Mouse (Mus musculus): ENCODE results near the gene Serping1. TPM values are rescaled to one million over a fixed set of nuclear protein-coding genes. Genes with fewer than 3 reads are reported as not detected.
A peak's percentile ranks its signal among the peaks of the same experiment; 100 is the strongest.

Serping1 gene
- polyA plus RNA-seq, 1 experiment = 40.5 TPM

GRCm38 (mm10) chr2:84756245-84756644, 19.0 kb downstream of the Serping1 start:
- no peaks in the 10 kb centered on the region for H3K4me1 ChIP-seq (ENCODE audit: control insufficient read depth, insufficient read depth, low read length)
- no peak overlapping the region for H3K27ac ChIP-seq (ENCODE audit: control insufficient read depth, insufficient read depth, low read depth, low read length)
- no peaks in the 10 kb centered on the region for H3K36me3 ChIP-seq (ENCODE audit: control insufficient read depth, insufficient read depth, low read length)
- TF ChIP-seq CTCF (IDR thresholded peaks at IDR 0.05; ENCODE audit: control insufficient read depth, insufficient read depth, insufficient replicate concordance, low read depth, low read length) (no peak), POLR2A (IDR thresholded peaks at IDR 0.05; ENCODE audit: control insufficient read depth, low read depth, low read length) (no peak)
- H3K4me3 ChIP-seq (ENCODE audit: control insufficient read depth, low read depth, low read length) = no peak overlapping the region
- no peaks in the 10 kb centered on the region for H3K27me3 ChIP-seq (ENCODE audit: control insufficient read depth, insufficient read depth, low read length)

- TF ChIP-seq POLR2A (IDR thresholded peaks at IDR 0.05; ENCODE audit: control insufficient read depth, low read depth, low read length) (no peak), CTCF (IDR thresholded peaks at IDR 0.05; ENCODE audit: control insufficient read depth, insufficient read depth, insufficient replicate concordance, low read depth, low read length) (no peak)
- no peaks in the 10 kb centered on the region for H3K27me3 ChIP-seq (ENCODE audit: control insufficient read depth, insufficient read depth, low read length)
- no peak overlapping the region for H3K4me3 ChIP-seq (ENCODE audit: control insufficient read depth, low read depth, low read length)
- H3K4me1 ChIP-seq (ENCODE audit: control insufficient read depth, insufficient read depth, low read length) = no peaks in the 10 kb centered on the region
- no peak overlapping the region for H3K27ac ChIP-seq (ENCODE audit: control insufficient read depth, insufficient read depth, low read depth, low read length)
- no peaks in the 10 kb centered on the region for H3K36me3 ChIP-seq (ENCODE audit: control insufficient read depth, insufficient read depth, low read length)
Observed at GRCm38 (mm10) chr2:84750115-84750514, 25.1 kb downstream of the Serping1 start.

- Histone ChIP-seq H3K4me1 (ENCODE audit: control insufficient read depth, insufficient read depth, low read length) (peaks cover 22% of the 10 kb centered on the region), H3K36me3 (ENCODE audit: control insufficient read depth, insufficient read depth, low read length) (no peaks in the 10 kb centered on the region), H3K27ac (ENCODE audit: control insufficient read depth, insufficient read depth, low read depth, low read length) (no peak overlapping the region), H3K27me3 (ENCODE audit: control insufficient read depth, insufficient read depth, low read length) (no peaks in the 10 kb centered on the region), H3K4me3 (ENCODE audit: control insufficient read depth, low read depth, low read length) (peak overlapping the region; percentile 85; the same call in 1 of the 2 replicates)
- TF ChIP-seq CTCF (IDR thresholded peaks at IDR 0.05; ENCODE audit: control insufficient read depth, insufficient read depth, insufficient replicate concordance, low read depth, low read length) = no peak
- TF ChIP-seq POLR2A (IDR thresholded peaks at IDR 0.05; ENCODE audit: control insufficient read depth, low read depth, low read length) = no peak
Observed at GRCm38 (mm10) chr2:84744126-84744525, 31.1 kb downstream of the Serping1 start.

GRCm38 (mm10) chr2:84743561-84743960, 31.7 kb downstream of the Serping1 start, which contains the start of gene Gm19426:
TSS of gene Gm19426 (minus strand) at chr2:84743655.
- Histone ChIP-seq H3K4me3 (ENCODE audit: control insufficient read depth, low read depth, low read length) (peak within 1 kb of the TSS; percentile 85), H3K27me3 (ENCODE audit: control insufficient read depth, insufficient read depth, low read length) (no peaks in the 10 kb centered on the region), H3K4me1 (ENCODE audit: control insufficient read depth, insufficient read depth, low read length) (peaks cover 22% of the 10 kb centered on the region), H3K36me3 (ENCODE audit: control insufficient read depth, insufficient read depth, low read length) (no peaks in the 10 kb centered on the region), H3K27ac (ENCODE audit: control insufficient read depth, insufficient read depth, low read depth, low read length) (peak within 1 kb of the TSS; percentile 39; the same call in 1 of the 2 replicates)
- no peak for TF ChIP-seq POLR2A (IDR thresholded peaks at IDR 0.05; ENCODE audit: control insufficient read depth, low read depth, low read length)
- no peak for TF ChIP-seq CTCF (IDR thresholded peaks at IDR 0.05; ENCODE audit: control insufficient read depth, insufficient read depth, insufficient replicate concordance, low read depth, low read length)

- Histone ChIP-seq H3K36me3 (ENCODE audit: control insufficient read depth, insufficient read depth, low read length) (no peaks in the 10 kb centered on the region), H3K4me1 (ENCODE audit: control insufficient read depth, insufficient read depth, low read length) (peaks cover 23% of the 10 kb centered on the region), H3K27me3 (ENCODE audit: control insufficient read depth, insufficient read depth, low read length) (no peaks in the 10 kb centered on the region), H3K4me3 (ENCODE audit: control insufficient read depth, low read depth, low read length) (peak overlapping the region; percentile 85), H3K27ac (ENCODE audit: control insufficient read depth, insufficient read depth, low read depth, low read length) (no peak overlapping the region)
- TF ChIP-seq CTCF (IDR thresholded peaks at IDR 0.05; ENCODE audit: control insufficient read depth, insufficient read depth, insufficient replicate concordance, low read depth, low read length) = no peak
- no peak for TF ChIP-seq POLR2A (IDR thresholded peaks at IDR 0.05; ENCODE audit: control insufficient read depth, low read depth, low read length)
Observed at GRCm38 (mm10) chr2:84742451-84743283, 32.6 kb downstream of the Serping1 start.

GRCm38 (mm10) chr2:84741841-84742450, 33.3 kb downstream of the Serping1 start:
- H3K36me3 ChIP-seq (ENCODE audit: control insufficient read depth, insufficient read depth, low read length) = no peaks in the 10 kb centered on the region
- no peak overlapping the region for H3K27ac ChIP-seq (ENCODE audit: control insufficient read depth, insufficient read depth, low read depth, low read length)
- peaks cover 25% of the 10 kb centered on the region for H3K4me1 ChIP-seq (ENCODE audit: control insufficient read depth, insufficient read depth, low read length)
- H3K27me3 ChIP-seq (ENCODE audit: control insufficient read depth, insufficient read depth, low read length) = no peaks in the 10 kb centered on the region
- no peak for TF ChIP-seq POLR2A (IDR thresholded peaks at IDR 0.05; ENCODE audit: control insufficient read depth, low read depth, low read length)
- peak overlapping the region; percentile 85 for H3K4me3 ChIP-seq (ENCODE audit: control insufficient read depth, low read depth, low read length)

- TF ChIP-seq CTCF (IDR thresholded peaks at IDR 0.05; ENCODE audit: control insufficient read depth, insufficient read depth, insufficient replicate concordance, low read depth, low read length) (no peak), POLR2A (IDR thresholded peaks at IDR 0.05; ENCODE audit: control insufficient read depth, low read depth, low read length) (no peak)
- peaks cover 29% of the 10 kb centered on the region for H3K4me1 ChIP-seq (ENCODE audit: control insufficient read depth, insufficient read depth, low read length)
- no peak overlapping the region for H3K27ac ChIP-seq (ENCODE audit: control insufficient read depth, insufficient read depth, low read depth, low read length)
- H3K36me3 ChIP-seq (ENCODE audit: control insufficient read depth, insufficient read depth, low read length) = no peaks in the 10 kb centered on the region
- no peak overlapping the region for H3K4me3 ChIP-seq (ENCODE audit: control insufficient read depth, low read depth, low read length)
- no peaks in the 10 kb centered on the region for H3K27me3 ChIP-seq (ENCODE audit: control insufficient read depth, insufficient read depth, low read length)
Observed at GRCm38 (mm10) chr2:84740608-84741333, 34.5 kb downstream of the Serping1 start.
